Mouse (Mus musculus) E14TG2a.4 (cell line): ENCODE measurements around the gene Xkrx.

Experiments
- CTCF ChIP-seq: conservative IDR thresholded peaks from 2 replicates; pipeline ENCODE4 v1.5.1; 2014; ENCODE audit warnings: low read length
- NANOG ChIP-seq: IDR thresholded peaks from 2 replicates; pipeline ENCODE4 v1.6.1; 2014; ENCODE audit warnings: borderline replicate concordance, low read length, mixed read lengths
- POU5F1 ChIP-seq: IDR thresholded peaks from 2 replicates; pipeline ENCODE4 v1.6.1; 2014; ENCODE audit warnings: low read length, borderline replicate concordance

- TF ChIP-seq CTCF = no peak
- no peak for TF ChIP-seq NANOG
- no peak for TF ChIP-seq POU5F1
Measured at GRCm38 (mm10) chrX:134140024-134140423, 21.9 kb downstream of the Xkrx start.
